Mouse (Mus musculus): ENCODE results near the gene Slc25a36. TPM values are rescaled to one million over a fixed set of nuclear protein-coding genes. Genes with fewer than 3 reads are reported as not detected.

Gene Slc25a36
- total RNA-seq, 2 experiments from 2014 or later = 78.6 to 79.4 TPM

- no peak overlapping the region for H3K4me3 ChIP-seq
- intact Hi-C loops (cut with DNase I) = loop anchor here (5.0 kb wide), 1 partner anchor 49 kb away; the partner anchor contains the start of gene Spsb4
- DNase-seq (ENCODE audit: extremely low spot score in 1 of 2, low spot score in 2 of 2) = no peak
- TF ChIP-seq CTCF (IDR thresholded peaks at IDR 0.05) = no peak
- H3K27ac ChIP-seq = no peak overlapping the region
Observed at GRCm38 (mm10) chr9:97065885-97066284, 45.1 kb downstream of the Slc25a36 start.

DNA sequence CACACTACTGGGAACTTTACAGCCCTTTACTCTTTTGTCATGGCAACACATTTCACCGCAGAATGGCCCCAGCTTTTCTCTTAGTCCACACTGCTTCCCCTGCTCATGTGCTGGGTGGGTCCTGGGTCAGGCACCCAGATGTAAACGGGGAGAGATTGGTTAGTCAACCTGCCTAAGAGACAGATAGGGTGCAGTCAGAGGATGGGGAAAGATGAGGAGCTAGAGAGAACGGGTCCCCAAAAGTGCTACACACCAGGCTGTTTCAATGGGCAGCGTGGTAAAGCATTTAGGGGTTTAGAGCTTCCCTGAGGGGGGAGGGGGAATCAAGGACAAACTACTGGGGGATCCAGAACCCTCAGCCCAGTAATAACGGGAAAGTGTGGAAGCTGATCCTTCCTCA lies 45.7 kb downstream of the Slc25a36 start:
- intact Hi-C loops (cut with DNase I) = loop anchor here (5.0 kb wide), 1 partner anchor 48 kb away; the partner anchor contains the start of gene Spsb4
- no peak for TF ChIP-seq CTCF (IDR thresholded peaks at IDR 0.05)
- no peak for DNase-seq (ENCODE audit: extremely low spot score in 1 of 2, low spot score in 2 of 2)
- Histone ChIP-seq H3K27ac (no peak overlapping the region), H3K4me3 (no peak overlapping the region)

DNA sequence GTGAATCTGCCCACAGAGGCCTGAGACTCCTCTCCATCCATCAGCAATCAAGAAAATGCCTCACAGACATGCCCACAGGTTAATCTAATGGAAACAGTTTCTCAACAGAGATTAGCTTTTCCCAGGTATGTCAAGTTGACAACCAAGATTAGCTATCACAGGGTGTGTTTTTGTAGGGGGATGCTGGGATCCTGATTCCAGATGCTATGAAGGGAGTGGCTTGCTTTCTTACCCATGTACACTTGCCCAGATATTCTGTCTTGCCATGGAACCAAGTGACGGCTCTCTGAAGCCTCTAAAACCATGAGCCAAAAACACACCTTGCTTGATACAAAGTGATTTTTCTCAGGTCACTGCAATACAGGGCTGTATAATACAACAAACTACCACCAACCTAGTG lies 46.8 kb downstream of the Slc25a36 start:
- intact Hi-C loops (cut with DNase I) = no loop called here
- no peak overlapping the region for H3K4me3 ChIP-seq
- TF ChIP-seq CTCF (IDR thresholded peaks at IDR 0.05) = no peak
- no peak for DNase-seq (ENCODE audit: extremely low spot score in 1 of 2, low spot score in 2 of 2)
- H3K27ac ChIP-seq = no peak overlapping the region

GRCm38 (mm10) chr9:97061696-97062095 lies 49.3 kb downstream of the Slc25a36 start:
- Histone ChIP-seq H3K4me3 (no peak overlapping the region), H3K27ac (no peak overlapping the region)
- intact Hi-C loops (cut with DNase I) = no loop called here
- no peak for TF ChIP-seq CTCF (IDR thresholded peaks at IDR 0.05)
- no peak for DNase-seq (ENCODE audit: extremely low spot score in 1 of 2, low spot score in 2 of 2)

DNA sequence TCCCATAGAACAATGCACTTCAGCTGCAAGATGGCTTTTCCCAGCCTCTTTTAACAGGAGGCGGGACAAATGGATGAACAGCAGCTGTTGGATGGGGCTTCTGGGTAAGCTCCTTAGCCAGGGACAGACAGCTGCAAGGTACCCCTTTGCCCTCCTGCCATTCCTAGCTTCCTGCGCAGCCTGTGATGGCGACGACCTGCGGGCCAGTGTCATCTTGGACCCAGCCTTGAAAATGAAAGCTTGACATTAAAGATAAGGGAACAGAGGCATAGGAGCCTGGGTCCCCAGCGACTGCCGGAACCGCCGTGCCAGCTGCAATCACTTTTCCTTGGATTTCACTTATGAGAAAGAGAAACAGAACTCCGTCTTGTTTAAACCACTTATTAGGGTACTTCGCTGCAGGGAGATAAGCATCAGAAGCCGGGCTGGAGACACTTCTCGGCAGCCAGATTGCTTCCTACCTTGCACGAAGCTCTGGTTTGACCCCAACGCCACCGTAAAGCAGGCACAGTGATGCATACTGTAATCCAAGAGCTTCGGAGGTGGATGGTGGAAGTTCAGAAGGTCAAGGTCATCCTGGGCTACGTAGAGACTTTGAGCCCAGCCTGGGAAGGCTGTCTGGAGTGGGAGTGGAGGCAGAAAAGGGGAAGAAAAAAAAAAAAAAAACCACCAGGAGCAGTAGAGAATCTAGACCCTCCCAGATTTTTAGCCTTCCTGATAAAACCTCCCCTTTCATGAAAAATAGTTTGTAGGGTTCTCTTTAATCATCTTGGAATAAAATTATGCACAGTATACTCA lies 54.2 kb downstream of the Slc25a36 start:
- intact Hi-C loops (cut with DNase I) = no loop called here
- Histone ChIP-seq H3K27ac (no peak overlapping the region), H3K4me3 (no peak overlapping the region)
- DNase-seq (ENCODE audit: extremely low spot score in 1 of 2, low spot score in 2 of 2) = no peak
- no peak for TF ChIP-seq CTCF (IDR thresholded peaks at IDR 0.05)

DNA sequence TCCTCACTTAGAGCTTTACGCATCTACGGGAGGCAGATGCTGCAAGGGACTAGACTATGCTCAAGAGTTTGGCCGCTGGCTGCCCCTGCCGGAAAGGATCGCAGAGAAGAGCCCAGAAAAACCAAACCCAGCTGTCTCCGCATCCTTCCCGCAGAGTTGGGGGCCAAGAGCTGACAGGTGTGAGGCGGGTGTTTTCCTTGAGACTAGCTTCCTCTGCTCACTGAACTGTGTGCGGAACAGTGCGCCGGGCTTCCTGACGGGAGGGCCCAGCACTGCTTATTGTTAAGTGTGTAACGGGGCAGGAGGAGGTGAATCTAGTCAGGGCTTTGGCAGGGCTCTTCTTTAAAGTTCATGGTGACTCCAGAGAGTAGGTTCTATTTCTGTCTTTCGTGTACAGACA lies 55.1 kb downstream of the Slc25a36 start:
- intact Hi-C loops (cut with DNase I) = no loop called here

GRCm38 (mm10) chr9:97051176-97051575 lies 59.8 kb downstream of the Slc25a36 start:
- H3K27ac ChIP-seq = no peak overlapping the region
- intact Hi-C loops (cut with DNase I) = loop anchor here (5.0 kb wide), 1 partner anchor 124 kb away; no protein-coding TSS in a partner anchor
- TF ChIP-seq CTCF (IDR thresholded peaks at IDR 0.05) = no peak

More for the DNA sequence above, 55.1 kb downstream of the Slc25a36 start:
- H3K4me3 ChIP-seq = no peak overlapping the region
- H3K27ac ChIP-seq = no peak overlapping the region
- DNase-seq (ENCODE audit: extremely low spot score in 1 of 2, low spot score in 2 of 2) = no peak
- no peak for TF ChIP-seq CTCF (IDR thresholded peaks at IDR 0.05)

DNA sequence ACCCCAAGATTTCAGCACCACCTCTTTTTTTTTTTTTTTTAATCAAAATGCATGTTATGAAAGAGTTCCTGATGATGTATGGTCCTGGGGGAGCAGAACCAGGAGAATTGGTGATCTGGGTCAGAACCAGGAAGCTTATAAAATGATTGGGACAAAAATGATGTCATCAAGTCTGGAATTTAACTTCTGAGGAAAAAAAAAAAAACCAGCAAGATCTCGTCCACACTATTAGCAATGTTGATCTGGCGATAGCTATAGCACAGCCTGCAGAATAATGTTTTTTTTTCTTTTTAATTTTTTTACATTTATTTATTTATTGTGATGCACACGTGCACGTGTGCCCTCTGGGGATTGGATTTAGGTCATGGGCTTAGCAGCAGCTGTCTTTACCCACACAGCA lies 64.7 kb downstream of the Slc25a36 start:
- no peak overlapping the region for H3K4me3 ChIP-seq

More at GRCm38 (mm10) chr9:97051176-97051575, 59.8 kb downstream of the Slc25a36 start:
- H3K4me3 ChIP-seq = no peak overlapping the region
- no peak for DNase-seq (ENCODE audit: extremely low spot score in 1 of 2, low spot score in 2 of 2)

GRCm38 (mm10) chr9:97041633-97042032 lies 69.3 kb downstream of the Slc25a36 start:
- intact Hi-C loops (cut with DNase I) = no loop called here
- TF ChIP-seq CTCF (IDR thresholded peaks at IDR 0.05) = no peak
- H3K27ac ChIP-seq = no peak overlapping the region
- H3K4me3 ChIP-seq = no peak overlapping the region
- no peak for DNase-seq (ENCODE audit: extremely low spot score in 1 of 2, low spot score in 2 of 2)

More for the DNA sequence above, 64.7 kb downstream of the Slc25a36 start:
- intact Hi-C loops (cut with DNase I) = no loop called here
- TF ChIP-seq CTCF (IDR thresholded peaks at IDR 0.05) = no peak
- no peak overlapping the region for H3K27ac ChIP-seq
- DNase-seq (ENCODE audit: extremely low spot score in 1 of 2, low spot score in 2 of 2) = no peak

DNA sequence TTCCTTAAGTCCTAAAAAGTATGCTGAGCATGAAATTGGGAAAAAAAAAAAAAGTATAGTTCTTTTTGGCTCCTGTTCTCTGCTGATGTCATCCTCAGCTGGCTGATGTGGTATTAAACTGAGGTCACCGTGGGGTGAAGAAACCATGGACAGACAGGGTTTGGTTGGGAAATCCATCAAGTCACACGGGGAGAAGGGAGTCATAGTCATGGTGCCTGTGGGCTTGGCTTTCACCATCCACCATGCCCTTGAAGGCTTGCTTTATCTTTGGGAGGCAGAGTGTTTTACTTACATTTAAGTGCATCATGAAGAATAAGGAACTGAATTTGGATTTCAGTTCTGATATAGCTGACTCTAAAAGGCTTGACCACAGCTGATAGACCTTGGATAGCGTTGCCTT lies 72.9 kb downstream of the Slc25a36 start:
- intact Hi-C loops (cut with DNase I) = no loop called here
- DNase-seq (ENCODE audit: extremely low spot score in 1 of 2, low spot score in 2 of 2) = no peak
- TF ChIP-seq CTCF (IDR thresholded peaks at IDR 0.05) = no peak
- Histone ChIP-seq H3K27ac (no peak overlapping the region), H3K4me3 (no peak overlapping the region)

DNA sequence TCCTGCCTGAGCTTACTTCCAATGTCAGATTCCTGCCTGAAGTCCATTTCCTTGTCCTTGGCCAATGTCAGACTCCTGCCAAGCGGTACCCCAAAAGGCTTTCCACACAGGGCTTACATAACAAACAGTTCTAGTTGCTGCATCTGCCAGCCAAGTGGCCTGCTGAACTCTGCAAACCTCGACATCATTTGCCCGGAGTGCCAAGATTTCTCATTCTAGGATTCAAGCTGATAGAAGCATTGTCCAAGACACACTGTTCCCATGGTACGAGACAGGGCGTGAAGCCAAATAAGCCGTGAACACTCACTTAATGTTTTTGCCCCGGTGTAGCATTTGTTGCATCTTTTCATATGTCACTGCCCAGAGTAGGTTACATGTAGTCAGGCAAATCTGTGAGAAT lies 74.3 kb downstream of the Slc25a36 start:
- Histone ChIP-seq H3K4me3 (no peak overlapping the region), H3K27ac (no peak overlapping the region)
- intact Hi-C loops (cut with DNase I) = no loop called here
- no peak for DNase-seq (ENCODE audit: extremely low spot score in 1 of 2, low spot score in 2 of 2)
- no peak for TF ChIP-seq CTCF (IDR thresholded peaks at IDR 0.05)

DNA sequence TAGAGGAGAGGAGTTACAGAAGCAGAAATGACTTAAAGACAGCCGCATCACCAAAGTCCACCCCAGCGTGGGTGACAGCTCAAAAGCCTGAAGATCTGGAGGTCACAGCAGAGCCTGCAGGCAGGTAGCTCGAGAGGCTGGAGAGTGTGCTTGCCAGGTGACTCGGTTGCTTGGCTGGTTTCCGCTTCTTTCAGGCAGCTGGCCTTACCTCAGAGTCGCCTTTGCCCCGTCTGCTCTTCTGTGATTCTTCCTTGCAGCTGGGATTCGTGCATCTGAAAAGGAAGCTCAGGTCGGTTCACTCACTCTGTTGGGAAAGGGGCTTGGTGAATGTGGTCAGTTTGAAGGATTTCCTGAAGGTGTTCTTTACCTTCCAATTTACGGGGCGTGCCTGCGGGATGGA lies 83.6 kb downstream of the Slc25a36 start:
- Histone ChIP-seq H3K4me3 (no peak overlapping the region), H3K27ac (no peak overlapping the region)
- TF ChIP-seq CTCF (IDR thresholded peaks at IDR 0.05) = no peak
- no peak for DNase-seq (ENCODE audit: extremely low spot score in 1 of 2, low spot score in 2 of 2)
- intact Hi-C loops (cut with DNase I) = no loop called here

DNA sequence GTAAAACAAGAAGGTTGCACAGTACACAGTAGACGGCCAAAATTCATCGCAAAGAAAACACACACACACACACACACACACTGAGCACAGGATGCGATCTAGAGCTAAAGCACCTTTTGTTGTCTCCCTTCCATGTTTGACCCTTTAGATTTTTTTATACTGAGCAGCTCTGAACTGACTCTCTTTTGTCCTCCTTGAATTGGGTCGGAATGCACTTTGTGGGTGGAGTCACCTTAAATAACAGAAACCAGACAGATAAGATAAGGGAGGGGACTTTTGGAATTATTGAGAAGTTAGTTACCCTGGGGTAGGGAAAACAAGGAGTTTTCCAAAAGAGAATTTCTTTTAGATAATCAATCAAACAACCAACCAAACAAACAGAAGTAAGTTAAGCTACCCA lies 85.0 kb downstream of the Slc25a36 start:
- intact Hi-C loops (cut with DNase I) = no loop called here
- no peak overlapping the region for H3K27ac ChIP-seq
- H3K4me3 ChIP-seq = no peak overlapping the region
- DNase-seq (ENCODE audit: extremely low spot score in 1 of 2, low spot score in 2 of 2) = no peak
- TF ChIP-seq CTCF (IDR thresholded peaks at IDR 0.05) = no peak

Other genes starting within 250 kb of the Slc25a36 start
- 10 to 100 TPM; 17.7 to 19.5 TPM for gene Pxylp1, start 218.5 kb downstream of the Slc25a36 start, total RNA-seq (2021)
- 1 to 10 TPM; 5.2 to 5.6 TPM for gene Spsb4, start 92.3 kb downstream of the Slc25a36 start, total RNA-seq (2021)

All from left cerebral cortex, adult 2 months (tissue).